11 mouse cellular contexts compared by ENCODE assay signal in the genomic region with DNA sequence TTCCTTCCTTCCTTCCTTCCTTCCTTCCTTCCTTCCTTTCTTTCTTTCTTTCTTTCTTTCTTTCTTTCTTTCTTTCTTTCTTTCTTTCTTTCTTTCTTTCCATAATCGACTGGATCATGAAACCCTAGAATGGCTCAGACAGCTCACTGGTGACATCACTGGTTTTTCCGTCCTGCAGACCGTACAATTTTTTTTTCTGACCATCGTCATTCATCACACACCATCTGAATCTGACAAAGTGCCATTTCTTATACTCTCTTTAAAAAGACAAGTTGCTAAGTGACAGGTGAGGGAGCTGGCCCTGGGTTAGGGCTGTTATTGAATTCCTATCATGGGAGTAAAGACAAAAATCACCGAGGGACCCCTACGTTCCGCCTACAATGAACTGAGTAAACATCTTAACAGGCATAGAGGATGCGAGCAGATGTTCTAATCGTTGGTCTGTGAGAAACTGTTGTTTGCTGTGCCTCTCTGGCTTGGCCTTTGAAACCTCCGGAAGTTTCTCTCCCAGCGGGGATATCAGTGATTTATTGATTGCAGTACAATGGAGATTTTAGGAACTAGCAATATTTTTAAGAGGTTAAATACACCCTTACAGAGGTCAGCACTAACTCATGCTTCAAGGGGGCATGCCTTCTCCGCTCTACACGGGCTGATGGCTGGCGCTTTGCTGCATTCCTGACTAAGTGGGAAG.
DNase-seq lines count a peak whose midpoint lies in the region; ATAC-seq lines count a peak whose summit lies in the region.
"Had no signal": no experiment of that assay in that cellular context is flagged by ENCODE, and none has a peak within 500 bp of the region (broad histone marks: within the 10 kb centered on the region; RNA-seq: fewer than 3 reads in every experiment).

No protein-coding gene starts in this region.

- H3K4me1 ChIP-seq in heart, embryonic 10.5 days, result peaks cover 6% of the 10 kb centered on the region; the same call in 1 of the 2 replicates

- H3K27me3 ChIP-seq in heart, embryonic 10.5 days (ENCODE audit: insufficient read depth, poor library complexity, severe bottlenecking), result no peaks in the 10 kb centered on the region

- WGBS in heart, embryonic 10.5 days, result 45% methylated on average over 14 of the region's 14 CpGs

- no peak overlapping the region; the same call in 1 of the 2 replicates for H3K27ac ChIP-seq in heart, embryonic 10.5 days

- H3K36me3 ChIP-seq in heart, embryonic 10.5 days, result no peaks in the 10 kb centered on the region
- H3K36me3 ChIP-seq: G1E had no signal

- ATAC-seq in erythroblast, adult 5-6 weeks (replicated peaks; ENCODE audit: low FRiP score, poor library complexity, severe bottlenecking), result no peak

- no peaks in the 10 kb centered on the region for H3K9me3 ChIP-seq in heart, embryonic 10.5 days
- H3K9me3 ChIP-seq: G1E had no signal

- peak; percentile 18 for DNase-seq in heart, postnatal 4 days
- no peak for DNase-seq in heart, embryonic 10.5 days (ENCODE audit: low spot score)
- peak; percentile 86 for DNase-seq in embryo, embryonic 10.5 days (ENCODE audit: low spot score)
- peak; percentile 51 for DNase-seq in kidney, adult 18-20 months
- peak; percentile 65 for DNase-seq in neural tube, embryonic 10.5 days (ENCODE audit: extremely low spot score, low spot score)
- no peak for DNase-seq in cerebellum, postnatal 4 days (ENCODE audit: low spot score in 2 of 2)
- DNase-seq in ovary, postnatal 14 days (ENCODE audit: low spot score), result no peak
- DNase-seq: cerebellum, adult 11-12 months; thymus, postnatal 14 days had no signal

- no peak overlapping the region for H3K4me3 ChIP-seq in heart, embryonic 10.5 days

Comparison
In these comparisons a context has a peak if more than half of its experiments do, and no peak if none do; other contexts are left out.
1. DNase-seq: peak in heart, postnatal 4 days (single experiment), embryo, embryonic 10.5 days (single experiment), kidney, adult 18-20 months (single experiment) and neural tube, embryonic 10.5 days (single experiment); none in heart, embryonic 10.5 days (single experiment), cerebellum, postnatal 4 days (0 of 2) and ovary, postnatal 14 days (single experiment).